Comparison of ENCODE assay signal across 8 mouse cellular contexts in genomic region chr7:109752008-109752925, GRCm38 (mm10). TPM values are rescaled to one million over a fixed set of nuclear protein-coding genes. Genes with fewer than 3 reads are reported as not detected.
DNase-seq lines count a peak whose midpoint lies in the region; ATAC-seq and TF ChIP-seq lines count a peak whose summit lies in the region.

TSS of gene Tmem9b (minus strand) at chr7:109752875.

- ATAC-seq in CD4-positive, CD25-positive, alpha-beta regulatory T cell, adult 4 months, result peak; percentile 91
- peak; percentile 76 for ATAC-seq in heart, embryonic 14.5 days (ENCODE audit: insufficient number of reproducible peaks, insufficient read depth, low FRiP score, low read depth)
- peak; percentile 93 for ATAC-seq in liver, embryonic 14.5 days (ENCODE audit: insufficient read depth)
- ATAC-seq in stomach, embryonic 15.5 days (ENCODE audit: insufficient read depth, low FRiP score, low read depth), result peak; percentile 86

- TF ChIP-seq CTCF in liver, embryonic 14.5 days (IDR thresholded peaks at IDR 0.05; ENCODE audit: low read depth), result peak; percentile 34; the same call in 1 of the 2 replicates

- H3K4me3 ChIP-seq in brown adipose tissue, adult 24 weeks (ENCODE audit: insufficient read depth, low read depth, low read length), result peak within 1 kb of the TSS; percentile 100
- H3K4me3 ChIP-seq in forebrain, embryonic 10.5 days, result peak within 1 kb of the TSS; percentile 93
- H3K4me3 ChIP-seq in heart, embryonic 14.5 days (ENCODE audit: control insufficient read depth in 1 of 2, insufficient read depth in 1 of 2, low read depth in 1 of 2, low read length in 2 of 2), result peak within 1 kb of the TSS; percentile 81 to 82
- peak within 1 kb of the TSS; percentile 77 to 85 for H3K4me3 ChIP-seq in liver, embryonic 14.5 days (ENCODE audit: insufficient read depth in 1 of 2, low read depth in 2 of 2, low read length in 2 of 2)
- peak within 1 kb of the TSS; percentile 92 for H3K4me3 ChIP-seq in stomach, embryonic 15.5 days (replicated peaks)

- peak within 1 kb of the TSS; percentile 97 for H3K9ac ChIP-seq in heart, embryonic 14.5 days (ENCODE audit: low read length)
- H3K9ac ChIP-seq in liver, embryonic 14.5 days (replicated peaks), result peak within 1 kb of the TSS; percentile 94
- peak within 1 kb of the TSS; percentile 81 for H3K9ac ChIP-seq in stomach, embryonic 15.5 days

- no peaks in the 10 kb centered on the region for H3K36me3 ChIP-seq in forebrain, embryonic 10.5 days (replicated peaks)
- peaks cover 17% of the 10 kb centered on the region; the same call in 1 of the 2 replicates for H3K36me3 ChIP-seq in heart, embryonic 14.5 days (ENCODE audit: control insufficient read depth, insufficient read depth, low read length)
- H3K36me3 ChIP-seq in liver, embryonic 14.5 days (replicated peaks; ENCODE audit: control insufficient read depth, insufficient read depth, low read depth), result no peaks in the 10 kb centered on the region
- peaks cover 7% of the 10 kb centered on the region for H3K36me3 ChIP-seq in stomach, embryonic 15.5 days

- under 1% methylated on average over 74 of the region's 74 CpGs for WGBS in forebrain, embryonic 10.5 days
- under 1% methylated on average over 73 of the region's 74 CpGs for WGBS in heart, embryonic 14.5 days
- WGBS in liver, embryonic 14.5 days (ENCODE audit: insufficient replicate concordance), result under 1% methylated on average over 71 of the region's 74 CpGs
- WGBS in stomach, embryonic 15.5 days, result under 1% methylated on average over 72 of the region's 74 CpGs

- peak within 1 kb of the TSS; percentile 83 for H3K27ac ChIP-seq in brown adipose tissue, adult 24 weeks (replicated peaks; ENCODE audit: low read depth, low read length)
- H3K27ac ChIP-seq in forebrain, embryonic 10.5 days, result peak within 1 kb of the TSS; percentile 92
- peak within 1 kb of the TSS; percentile 59 to 83 for H3K27ac ChIP-seq in heart, embryonic 14.5 days (replicated peaks in 1 of 2; ENCODE audit: control insufficient read depth in 1 of 2, insufficient read depth in 1 of 2, low read depth in 2 of 2, low read length in 2 of 2)
- peak within 1 kb of the TSS; percentile 47 for H3K27ac ChIP-seq in liver, embryonic 14.5 days
- H3K27ac ChIP-seq in stomach, embryonic 15.5 days, result peak within 1 kb of the TSS; percentile 92

- H3K4me2 ChIP-seq in heart, embryonic 14.5 days (ENCODE audit: low read length), result peak within 1 kb of the TSS; percentile 97
- peak within 1 kb of the TSS; percentile 95 for H3K4me2 ChIP-seq in liver, embryonic 14.5 days (ENCODE audit: low read depth)
- H3K4me2 ChIP-seq in stomach, embryonic 15.5 days, result peak within 1 kb of the TSS; percentile 92

- H3K4me1 ChIP-seq in brown adipose tissue, adult 24 weeks (ENCODE audit: control insufficient read depth, insufficient read depth, insufficient read length, low read length), result peaks cover 3% of the 10 kb centered on the region; the same call in 1 of the 2 replicates
- H3K4me1 ChIP-seq in forebrain, embryonic 10.5 days, result peaks cover 20% of the 10 kb centered on the region
- H3K4me1 ChIP-seq in heart, embryonic 14.5 days (ENCODE audit: control insufficient read depth in 2 of 2, insufficient read depth in 2 of 2, low read length in 2 of 2), result peaks cover 2 to 17% of the 10 kb centered on the region in 2 experiments; a peak in 3 of 4 replicates
- H3K4me1 ChIP-seq in liver, embryonic 14.5 days (replicated peaks; ENCODE audit: control insufficient read depth in 2 of 2, insufficient read depth in 2 of 2, low read length in 1 of 2), result peaks cover 14% of the 10 kb centered on the region in 2 experiments
- H3K4me1 ChIP-seq in stomach, embryonic 15.5 days, result peaks cover 5% of the 10 kb centered on the region

- no peaks in the 10 kb centered on the region for H3K27me3 ChIP-seq in forebrain, embryonic 10.5 days (ENCODE audit: poor library complexity, severe bottlenecking)
- no peaks in the 10 kb centered on the region for H3K27me3 ChIP-seq in heart, embryonic 14.5 days (ENCODE audit: control insufficient read depth, insufficient read depth, low read length)
- no peaks in the 10 kb centered on the region for H3K27me3 ChIP-seq in liver, embryonic 14.5 days (ENCODE audit: control insufficient read depth, insufficient read depth, low read length)
- no peaks in the 10 kb centered on the region for H3K27me3 ChIP-seq in stomach, embryonic 15.5 days (replicated peaks)

- no peak for TF ChIP-seq EP300 in liver, embryonic 14.5 days (IDR thresholded peaks at IDR 0.05; ENCODE audit: low read depth)

- no peaks in the 10 kb centered on the region for H3K9me3 ChIP-seq in forebrain, embryonic 10.5 days
- H3K9me3 ChIP-seq in heart, embryonic 14.5 days (ENCODE audit: control insufficient read depth, low read length), result no peaks in the 10 kb centered on the region
- H3K9me3 ChIP-seq in liver, embryonic 14.5 days (ENCODE audit: control insufficient read depth, low read length), result no peaks in the 10 kb centered on the region
- H3K9me3 ChIP-seq in stomach, embryonic 15.5 days, result no peaks in the 10 kb centered on the region

- peak; percentile 74 for DNase-seq in forebrain, embryonic 10.5 days (ENCODE audit: extremely low spot score, low spot score)
- DNase-seq in kidney, postnatal 14 days, result peak; percentile 91
- DNase-seq in liver, embryonic 14.5 days (ENCODE audit: low read depth in 3 of 3, low spot score in 3 of 3), result peak; percentile 44 to 57 (median 56)
- DNase-seq in neural tube, embryonic 10.5 days (ENCODE audit: extremely low spot score, low spot score), result peak; percentile 86

RNA-seq across cellular contexts. Expression of gene Tmem9b, which starts in this region (rescaled TPM):
- 100 to 1,000 TPM in 1 of 2 experiments, 10 to 100 TPM in 1; 83.6 to 102 TPM for polyA plus RNA-seq in CD4-positive, CD25-positive, alpha-beta regulatory T cell, adult 4 months (2017; shearing (Covaris generic))
- 47.8 and 65.8 TPM in 2 replicates for polyA plus RNA-seq in brown adipose tissue, adult 24 weeks (2012; ENCODE audit: insufficient read depth, insufficient read length, missing spikeins)
- 31.1 and 34.5 TPM in 2 replicates for polyA plus RNA-seq in forebrain, embryonic 10.5 days (2016; fragmentation: Nextera tagmentation; extraction: Ambion mirVana)
- polyA plus RNA-seq in heart, embryonic 14.5 days (2014; fragmentation: Nextera tagmentation; extraction: Ambion mirVana), result 64.2 and 66.1 TPM in 2 replicates
- polyA plus RNA-seq in liver, embryonic 14.5 days (2012; rRNA removed), result 14.3 and 15.9 TPM in 2 replicates
- 40.8 and 41.0 TPM in 2 replicates for polyA plus RNA-seq in liver, embryonic 14.5 days (2014; fragmentation: Nextera tagmentation; extraction: Ambion mirVana)
- 64.8 and 66.2 TPM in 2 replicates for polyA plus RNA-seq in stomach, embryonic 15.5 days (2015; fragmentation: Nextera tagmentation; extraction: Ambion mirVana)

Comparison
In these comparisons a context has a peak if more than half of its experiments do, and no peak if none do; other contexts are left out.
1. Peak in every context shown above with its lines: DNase-seq, ATAC-seq, H3K4me3 ChIP-seq and H3K27ac ChIP-seq.